In genomic region chr1:56344952-56345351, GRCm38 (mm10) we compare ENCODE assay signal across 12 mouse cellular contexts.
"Had no signal": no experiment of that assay in that cellular context is flagged by ENCODE, and none has a peak within 500 bp of the region (broad histone marks: within the 10 kb centered on the region; RNA-seq: fewer than 3 reads in every experiment).

No protein-coding gene starts in this region.

- H3K27ac ChIP-seq: left cerebral cortex, adult 2 months; limb, embryonic 10.5 days; liver, embryonic 15.5 days had no signal

- H3K4me1 ChIP-seq: limb, embryonic 10.5 days; liver, embryonic 15.5 days had no signal

- H3K9me3 ChIP-seq: limb, embryonic 10.5 days; liver, embryonic 15.5 days had no signal

- H3K27me3 ChIP-seq: liver, embryonic 15.5 days had no signal

- H3K4me2 ChIP-seq: liver, embryonic 11.5 days; liver, embryonic 15.5 days had no signal

- H3K36me3 ChIP-seq: limb, embryonic 10.5 days; liver, embryonic 15.5 days had no signal

- H3K9ac ChIP-seq: liver, embryonic 15.5 days had no signal

- H3K4me3 ChIP-seq: left cerebral cortex, adult 2 months; limb, embryonic 10.5 days; liver, embryonic 15.5 days had no signal

- DNase-seq: kidney, adult 18-20 months; kidney, postnatal 25 days; lung, adult 2 months; lung, postnatal 36 days; right cerebral cortex, postnatal 4 days; spleen, adult 18-20 months; thymus, adult 18-20 months; thymus, postnatal 36 days had no signal
